Mouse (Mus musculus) adipocyte (in vitro differentiated cells): ENCODE results near the gene Grik4.
"Not testable (repeated sequence)": the region's sequence is repeated elsewhere in the genome, so short reads cannot be mapped to it uniquely, and the experiment has no call there.

ENCODE experiments used
- DNase-seq: peaks from one replicate; pipeline ENCODE4 v3.0.0-alpha.2; 2016; ENCODE audit warnings: low spot score

Gene Grik4

DNA sequence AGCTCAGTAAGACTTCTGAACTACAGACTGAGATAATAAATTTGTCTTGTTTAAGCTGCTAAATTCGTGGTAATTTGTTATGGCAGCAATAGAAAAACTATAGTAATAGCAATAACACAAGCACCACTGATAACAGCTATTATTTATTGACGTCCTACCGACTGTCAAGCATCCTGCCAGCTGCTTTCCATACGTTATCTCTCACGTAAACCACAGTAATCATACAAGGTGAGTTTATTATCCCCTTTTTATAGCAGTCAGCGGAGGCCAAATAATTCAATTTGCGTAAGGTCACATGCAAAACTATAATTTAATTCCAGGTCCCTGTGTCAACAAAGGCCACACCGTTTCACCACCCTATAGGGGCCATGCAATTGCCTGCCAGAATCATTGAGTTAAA, 147.0 kb downstream of the Grik4 start:
- DNase-seq = no peak

DNA sequence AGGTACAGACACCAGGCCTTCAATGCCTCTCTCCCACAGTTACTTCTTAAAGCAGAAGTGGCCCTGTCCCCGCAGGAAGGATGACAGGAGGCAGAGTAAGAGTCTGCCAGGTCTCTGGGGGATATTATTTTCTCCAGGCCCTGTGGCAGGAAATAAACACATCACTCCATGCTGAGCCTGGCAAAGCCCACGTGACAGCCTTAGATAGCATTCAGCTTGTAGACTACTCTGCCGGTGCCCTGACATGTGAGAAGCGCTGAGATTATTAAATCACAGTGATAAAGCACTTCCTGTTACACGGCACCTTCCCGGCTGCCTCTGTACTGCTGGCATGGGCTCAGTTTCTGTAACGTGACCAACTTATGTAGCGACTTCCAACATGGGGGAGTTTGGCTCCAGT, 148.4 kb downstream of the Grik4 start:
- no peak for DNase-seq

DNA sequence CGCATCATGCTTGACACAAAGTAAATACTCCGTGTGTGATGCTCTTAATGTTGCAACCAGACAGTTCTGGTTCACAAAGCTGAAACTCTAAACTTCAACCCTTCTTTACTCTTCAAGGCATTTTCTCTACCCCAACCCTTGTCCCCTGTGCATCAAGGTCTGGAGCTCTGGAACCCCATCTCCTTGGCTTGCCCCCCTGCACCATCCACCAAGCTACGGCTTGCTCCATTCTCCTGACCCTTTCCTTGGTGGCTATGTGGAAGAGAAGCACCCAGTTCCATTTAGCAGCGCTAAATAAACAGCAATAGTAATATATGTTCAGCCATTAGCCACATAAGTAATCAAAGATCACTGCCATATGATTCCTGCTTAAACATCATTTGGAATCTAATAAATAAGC, 150.3 kb downstream of the Grik4 start:
- no peak for DNase-seq

GRCm38 (mm10) chr9:42793581-42793980, 150.7 kb downstream of the Grik4 start:
- DNase-seq = no peak

DNA sequence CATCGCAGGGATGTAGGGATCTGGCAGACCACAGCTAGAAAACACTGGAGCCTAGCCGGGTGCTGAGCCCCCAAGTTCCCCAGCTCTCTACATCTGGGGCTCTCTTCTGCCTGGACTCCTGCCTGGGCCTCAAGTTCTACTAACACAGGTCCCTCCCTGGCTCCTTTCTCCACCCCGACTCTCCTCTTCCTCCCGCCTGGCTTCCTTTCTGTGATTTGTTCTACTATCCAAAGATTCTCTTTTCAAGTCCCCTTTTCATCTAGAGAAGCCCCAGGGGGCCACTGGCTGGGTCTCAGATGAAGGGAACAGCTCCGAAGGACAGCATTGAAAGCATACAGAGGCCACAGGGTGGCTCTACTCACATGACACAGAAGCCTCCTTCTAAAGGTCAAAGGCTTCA, 151.9 kb downstream of the Grik4 start:
- no peak for DNase-seq

GRCm38 (mm10) chr9:42791779-42792178, 152.5 kb downstream of the Grik4 start:
- DNase-seq = no peak

DNA sequence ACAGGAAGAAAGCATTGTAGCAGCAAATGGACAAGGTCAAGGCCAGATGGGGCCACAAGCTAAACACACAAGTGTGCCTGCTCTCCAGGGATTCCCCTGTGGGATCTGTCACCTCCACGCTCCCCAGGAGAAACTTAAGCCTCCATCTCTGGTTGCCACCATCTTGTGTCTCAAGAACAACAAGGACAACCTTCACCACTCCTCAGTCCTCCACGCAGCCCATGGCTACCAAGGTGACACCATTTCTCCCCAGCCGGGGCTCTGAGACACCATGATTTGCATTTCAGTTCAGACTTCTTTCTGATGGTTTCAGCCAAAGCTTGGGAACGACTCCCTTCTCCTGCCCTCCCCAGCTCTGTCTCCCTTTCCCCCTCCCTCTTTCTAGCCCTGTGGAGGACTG, 152.9 kb downstream of the Grik4 start:
- DNase-seq = no peak

- no peak for DNase-seq
Observed at GRCm38 (mm10) chr9:42788471-42788870, 155.8 kb downstream of the Grik4 start.

- DNase-seq = no peak
Observed at GRCm38 (mm10) chr9:42786882-42787281, 157.4 kb downstream of the Grik4 start.

DNA sequence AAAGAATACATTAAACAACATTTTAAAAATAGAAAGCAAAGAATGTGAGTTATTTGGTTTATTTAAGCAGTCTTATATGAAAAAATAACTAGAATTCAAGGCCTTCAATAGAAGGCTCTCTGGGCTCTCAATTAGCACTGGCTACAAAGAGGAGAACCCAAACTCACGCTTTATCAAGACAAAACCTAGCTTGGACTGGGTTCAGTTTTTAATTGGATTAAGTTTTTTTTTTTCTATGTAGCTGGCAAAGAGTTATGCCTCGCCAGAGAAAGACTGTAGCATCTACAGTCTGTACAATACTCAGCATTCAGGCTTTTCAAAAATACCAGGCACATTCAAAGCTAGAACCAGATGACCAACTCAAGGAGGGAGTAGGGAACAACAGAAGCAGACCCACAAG, 158.0 kb downstream of the Grik4 start:
- DNase-seq = no peak

DNA sequence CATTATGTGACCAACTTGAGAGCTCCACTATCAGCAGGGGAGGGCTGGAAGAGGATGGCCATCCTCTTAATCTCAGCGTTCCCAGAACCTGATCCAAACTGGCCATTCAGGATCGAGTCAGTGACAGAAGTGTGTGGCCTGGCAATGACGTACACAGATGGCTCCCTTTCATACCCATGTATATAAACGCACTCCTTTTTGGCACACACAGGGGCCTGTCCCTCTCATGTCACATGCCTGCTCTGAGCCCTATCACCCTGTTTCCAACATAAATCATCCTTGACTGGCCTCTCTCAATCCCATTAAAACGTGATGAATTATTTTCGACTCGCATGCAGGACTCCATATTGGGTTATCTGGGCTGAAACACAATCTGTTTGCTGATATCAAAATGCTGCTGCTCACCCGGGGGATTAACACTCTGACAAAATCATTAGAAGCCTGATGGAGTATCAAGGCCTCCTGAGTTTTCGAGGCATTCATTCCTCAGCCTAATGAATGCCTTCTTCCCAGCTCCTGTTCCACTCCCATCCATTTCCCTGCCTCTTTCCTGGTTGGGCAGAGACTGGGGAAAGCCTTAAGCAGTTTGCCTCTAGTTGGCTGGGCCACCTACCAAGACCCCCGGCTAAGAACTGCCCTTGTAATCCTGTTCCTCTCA, 159.0 kb downstream of the Grik4 start:
- no peak for DNase-seq

DNA sequence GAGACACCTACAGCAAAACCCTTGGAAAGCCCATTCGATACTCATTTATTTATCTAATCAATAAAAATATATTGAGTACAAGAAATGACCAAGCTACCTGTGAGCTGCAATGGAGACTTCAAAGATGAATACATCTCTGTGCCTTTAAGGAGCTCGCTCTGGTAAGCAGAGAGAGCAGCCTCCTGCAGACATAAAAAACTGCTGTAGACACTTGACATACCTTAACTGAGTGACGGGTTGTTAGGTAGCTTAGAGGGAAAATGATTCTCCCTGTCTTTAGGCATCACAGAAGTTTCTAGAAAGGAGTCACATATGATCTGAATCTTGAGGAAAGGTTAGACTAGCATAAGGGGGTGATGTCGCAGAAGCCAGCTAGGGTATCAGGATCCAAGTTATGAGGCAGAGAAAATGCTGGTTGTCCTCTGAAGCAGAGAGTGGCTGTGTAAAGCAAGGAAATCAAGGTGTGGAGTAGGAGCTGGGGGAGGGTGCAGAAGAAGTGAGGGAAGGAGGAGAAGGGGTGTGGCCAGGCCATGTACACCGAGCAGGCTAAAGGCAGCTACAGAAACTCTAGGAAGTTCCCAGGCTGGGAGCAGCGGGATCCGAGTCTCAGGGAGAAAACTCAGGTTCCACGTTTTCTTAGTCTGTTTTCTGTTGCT, 160.9 kb downstream of the Grik4 start:
- no peak for DNase-seq

- not testable (repeated sequence) for DNase-seq
Observed at GRCm38 (mm10) chr9:42778471-42779263, 165.6 kb downstream of the Grik4 start.

GRCm38 (mm10) chr9:42777913-42778312, 166.4 kb downstream of the Grik4 start:
- no peak for DNase-seq

DNA sequence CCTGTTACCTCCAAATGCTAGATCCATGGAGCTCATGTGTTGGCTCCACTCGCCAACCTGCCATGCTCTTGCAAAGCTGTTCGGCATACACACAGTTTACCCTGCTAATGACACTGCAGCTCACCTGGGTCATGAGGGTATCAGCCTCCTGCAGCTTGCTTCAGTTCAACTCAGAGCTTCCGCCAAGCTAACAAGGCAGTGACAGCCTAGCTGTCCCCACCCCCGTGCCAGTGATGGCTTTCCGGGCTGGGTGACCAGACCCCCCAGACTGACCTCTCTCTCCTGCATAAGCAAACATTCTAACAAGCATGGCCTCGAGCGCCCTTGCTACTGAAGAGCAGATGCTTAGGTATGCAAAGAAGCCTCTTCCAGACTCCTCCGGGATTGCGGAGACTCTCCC, 167.5 kb downstream of the Grik4 start:
- DNase-seq = no peak

GRCm38 (mm10) chr9:42764823-42765560, 179.3 kb downstream of the Grik4 start:
- no peak for DNase-seq

DNA sequence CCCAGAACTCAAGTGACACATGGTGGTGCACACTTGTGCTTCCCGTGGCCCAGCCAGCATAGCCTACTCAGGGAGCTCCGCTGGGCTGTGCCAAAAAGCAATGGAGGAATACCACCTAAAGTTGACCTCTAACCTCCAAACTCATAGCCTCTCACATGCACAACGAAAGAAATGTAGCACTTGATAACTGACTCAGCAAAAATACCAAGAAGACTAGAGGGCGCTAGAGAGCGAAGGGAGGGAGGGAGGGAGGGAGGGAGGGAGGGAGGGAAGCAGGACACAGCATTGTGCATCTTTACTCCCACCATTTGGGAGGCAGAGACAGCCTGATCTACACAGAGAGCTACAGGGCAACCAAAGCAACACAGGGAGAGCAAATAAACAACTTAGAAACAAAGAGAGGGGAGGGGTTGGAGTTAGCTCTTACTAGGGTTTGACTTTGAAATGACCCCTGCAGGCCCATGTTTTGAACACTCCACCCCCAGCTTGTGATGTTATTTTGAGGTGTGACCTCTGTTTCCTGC, 185.5 kb downstream of the Grik4 start:
- no peak for DNase-seq

GRCm38 (mm10) chr9:42757012-42757640, 187.2 kb downstream of the Grik4 start:
- DNase-seq = peak; percentile 28

- no peak for DNase-seq
Observed at GRCm38 (mm10) chr9:42754699-42755098, 189.6 kb downstream of the Grik4 start.

- peak; percentile 57 for DNase-seq
Observed at GRCm38 (mm10) chr9:42751160-42751559, 193.1 kb downstream of the Grik4 start.

- peak; percentile 25 for DNase-seq
Observed at GRCm38 (mm10) chr9:42750176-42750575, 194.1 kb downstream of the Grik4 start.

- DNase-seq = no peak
Observed at GRCm38 (mm10) chr9:42745982-42746381, 198.3 kb downstream of the Grik4 start.
